Mouse (Mus musculus) liver, embryonic 16.5 days (tissue): ENCODE measurements around the gene Galnt10. TPM values are rescaled to one million over a fixed set of nuclear protein-coding genes. Genes with fewer than 3 reads are reported as not detected.

Experiments
- ATAC-seq: fragments of 200-750 bp; cut with Nextera tagmentation; 2 replicates; pipeline ENCODE4 v1.8.0; 2017; ENCODE audit warnings: low read depth, mild to moderate bottlenecking, moderate number of reproducible peaks, moderate library complexity
- H3K27ac ChIP-seq: fragments of 300-500 bp; sonication (generic); 2 replicates; pipeline ENCODE4 v1.5.1; 2014; ENCODE audit warnings: mild to moderate bottlenecking, low read length
- H3K27me3 ChIP-seq: fragments of 300-500 bp; sonication (generic); 2 replicates; pipeline ENCODE4 v1.6.1; 2014; ENCODE audit warnings: low read depth, low read length, mixed read lengths; ENCODE audit not compliant: control insufficient read depth, insufficient read depth
- H3K36me3 ChIP-seq: fragments of 300-500 bp; sonication (generic); 2 replicates; pipeline ENCODE4 v1.6.1; 2014; ENCODE audit warnings: mild to moderate bottlenecking; ENCODE audit not compliant: control insufficient read depth, insufficient read depth
- H3K4me1 ChIP-seq: fragments of 300-500 bp; sonication (generic); 2 replicates; pipeline ENCODE4 v1.6.1; 2014; ENCODE audit warnings: low read depth, low read length, mixed read lengths; ENCODE audit not compliant: control insufficient read depth
- H3K4me2 ChIP-seq: fragments of 300-500 bp; sonication (generic); 2 replicates; pipeline ENCODE4 v1.6.1; 2014; ENCODE audit warnings: low read depth, low read length, mixed read lengths
- H3K4me3 ChIP-seq: fragments of 300-500 bp; sonication (generic); 2 replicates; pipeline ENCODE4 v1.5.1; 2014; ENCODE audit warnings: low read depth, mild to moderate bottlenecking, low read length
- H3K9ac ChIP-seq: fragments of 300-500 bp; sonication (generic); 2 replicates; pipeline ENCODE4 v1.6.1; 2014; ENCODE audit warnings: low read depth, low read length
- H3K9me3 ChIP-seq: fragments of 300-500 bp; sonication (generic); replicated peaks from 2 replicates; pipeline ENCODE4 v1.6.1; 2016; ENCODE audit warnings: low read length; ENCODE audit not compliant: control insufficient read depth
- WGBS: fragments of 180-500 bp; shearing (Covaris S2); extraction: QIAGEN DNeasy Blood & Tissue Kit; methylation state at CpG from one replicate; pipeline ENCODE4 v1.1.7; 2014; ENCODE audit not compliant: insufficient replicate concordance; 5-methylcytosine and 5-hydroxymethylcytosine counted together
- polyA plus RNA-seq: library from polyadenylated mRNA; unstranded; fragments of >200 nt; fragmentation: Nextera tagmentation; extraction: Ambion mirVana; gene quantifications from 2 replicates; pipeline ENCODE4 v1.2.1, GENCODE M21; 2015

Galnt10 gene
- polyA plus RNA-seq, 1 experiment from 2014 or later: 26.3 TPM

GRCm38 (mm10) chr11:57836401-57836800 is 191.2 kb downstream of the Galnt10 start:
- H3K27ac ChIP-seq: no peak overlapping the region
- no peaks in the 10 kb centered on the region for H3K4me1 ChIP-seq
- peaks cover 90% of the 10 kb centered on the region for H3K27me3 ChIP-seq
- H3K4me3 ChIP-seq: no peak overlapping the region
- WGBS: 7% methylated on average over 9 of the region's 9 CpGs
- no peak overlapping the region for H3K9ac ChIP-seq
- no peaks in the 10 kb centered on the region for H3K36me3 ChIP-seq
- H3K4me2 ChIP-seq: no peak overlapping the region
- H3K9me3 ChIP-seq: no peaks in the 10 kb centered on the region
- ATAC-seq: no peak

Other genes starting within 250 kb of the Galnt10 start
- gene Fam114a2, start 126.8 kb upstream of the Galnt10 start, polyA plus RNA-seq: 28.4 and 29.0 TPM in 2 replicates
- gene Mfap3, start 126.8 kb upstream of the Galnt10 start, polyA plus RNA-seq: 11.9 and 12.4 TPM in 2 replicates
- gene Sap30l, start 156.2 kb downstream of the Galnt10 start, polyA plus RNA-seq: 1.7 and 1.9 TPM in 2 replicates
- 0.11 and 0.18 TPM in 2 replicates for gene Hand1, start 187.4 kb downstream of the Galnt10 start, polyA plus RNA-seq